Mouse (Mus musculus): Measurements from ENCODE around the gene Krt83. TPM values are rescaled to one million over a fixed set of nuclear protein-coding genes. Genes with fewer than 3 reads are reported as not detected.
"Not testable (repeated sequence)": the region's sequence is repeated elsewhere in the genome, so short reads cannot be mapped to it uniquely, and the experiment has no call there.

Krt83 gene
- polyA plus RNA-seq (2014; fragmentation: Nextera tagmentation; extraction: Ambion mirVana), result 0.19 TPM in 1 of 2 replicates, not detected in the other

- H3K9me3 ChIP-seq (ENCODE audit: control insufficient read depth, low read length), result no peaks in the 10 kb centered on the region
- H3K9ac ChIP-seq (ENCODE audit: low read length), result no peak within 1 kb of the TSS
- no peak within 1 kb of the TSS for H3K4me3 ChIP-seq (ENCODE audit: low read depth, low read length)
- ATAC-seq (replicated peaks; ENCODE audit: low FRiP score, low TSS enrichment, low read depth) (no peak), DNase-seq (ENCODE audit: low spot score) (no peak)
- peaks cover 14% of the 10 kb centered on the region; the same call in 1 of the 2 replicates for H3K4me1 ChIP-seq (replicated peaks; ENCODE audit: control insufficient read depth, insufficient read depth, low read length)
- no peaks in the 10 kb centered on the region for H3K27me3 ChIP-seq (replicated peaks; ENCODE audit: control insufficient read depth, insufficient read depth, low read length)
- 60% methylated on average over 6 of the region's 6 CpGs for WGBS
- no peak within 1 kb of the TSS for H3K4me2 ChIP-seq (ENCODE audit: low read length)
- H3K27ac ChIP-seq (ENCODE audit: low read depth), result no peak within 1 kb of the TSS
- H3K36me3 ChIP-seq (ENCODE audit: control insufficient read depth, insufficient read depth, low read length), result no peaks in the 10 kb centered on the region
Observed at GRCm38 (mm10) chr15:101491431-101491830, at the start of gene Krt83. Gene Krt83 (minus strand): TSS chr15:101491512.

- ATAC-seq (replicated peaks; ENCODE audit: low FRiP score, low TSS enrichment, low read depth) (no peak), DNase-seq (ENCODE audit: low spot score) (no peak)
- H3K4me3 ChIP-seq (ENCODE audit: low read depth, low read length), result no peak overlapping the region
- no peaks in the 10 kb centered on the region for H3K27me3 ChIP-seq (replicated peaks; ENCODE audit: control insufficient read depth, insufficient read depth, low read length)
- no peaks in the 10 kb centered on the region for H3K9me3 ChIP-seq (ENCODE audit: control insufficient read depth, low read length)
- H3K4me2 ChIP-seq (ENCODE audit: low read length), result no peak overlapping the region
- no peaks in the 10 kb centered on the region for H3K36me3 ChIP-seq (ENCODE audit: control insufficient read depth, insufficient read depth, low read length)
- H3K9ac ChIP-seq (ENCODE audit: low read length), result no peak overlapping the region
- 45% methylated on average over 4 of the region's 4 CpGs for WGBS
- H3K27ac ChIP-seq (ENCODE audit: low read depth), result no peak overlapping the region
- H3K4me1 ChIP-seq (replicated peaks; ENCODE audit: control insufficient read depth, insufficient read depth, low read length), result no peaks in the 10 kb centered on the region
Observed at GRCm38 (mm10) chr15:101538580-101538900, 47.2 kb upstream of the Krt83 start.

GRCm38 (mm10) chr15:101537864-101538579 is 46.7 kb upstream of the Krt83 start:
- Histone ChIP-seq H3K4me1 (replicated peaks; ENCODE audit: control insufficient read depth, insufficient read depth, low read length) (no peaks in the 10 kb centered on the region), H3K27ac (ENCODE audit: low read depth) (no peak overlapping the region; the same call in 1 of the 2 replicates), H3K4me3 (ENCODE audit: low read depth, low read length) (no peak overlapping the region), H3K4me2 (ENCODE audit: low read length) (no peak overlapping the region), H3K9me3 (ENCODE audit: control insufficient read depth, low read length) (no peaks in the 10 kb centered on the region), H3K9ac (ENCODE audit: low read length) (no peak overlapping the region), H3K27me3 (replicated peaks; ENCODE audit: control insufficient read depth, insufficient read depth, low read length) (no peaks in the 10 kb centered on the region), H3K36me3 (ENCODE audit: control insufficient read depth, insufficient read depth, low read length) (no peaks in the 10 kb centered on the region)
- DNase-seq (ENCODE audit: low spot score), result no peak
- no peak for ATAC-seq (replicated peaks; ENCODE audit: low FRiP score, low TSS enrichment, low read depth)
- WGBS, result 39% methylated on average over 7 of the region's 7 CpGs

- Histone ChIP-seq H3K4me1 (replicated peaks; ENCODE audit: control insufficient read depth, insufficient read depth, low read length) (no peaks in the 10 kb centered on the region), H3K9me3 (ENCODE audit: control insufficient read depth, low read length) (no peaks in the 10 kb centered on the region), H3K27me3 (replicated peaks; ENCODE audit: control insufficient read depth, insufficient read depth, low read length) (no peaks in the 10 kb centered on the region), H3K27ac (ENCODE audit: low read depth) (no peak overlapping the region), H3K4me3 (ENCODE audit: low read depth, low read length) (no peak overlapping the region), H3K4me2 (ENCODE audit: low read length) (no peak overlapping the region), H3K36me3 (ENCODE audit: control insufficient read depth, insufficient read depth, low read length) (no peaks in the 10 kb centered on the region), H3K9ac (ENCODE audit: low read length) (no peak overlapping the region)
- WGBS, result 58% methylated on average over 9 of the region's 9 CpGs
- ATAC-seq (replicated peaks; ENCODE audit: low FRiP score, low TSS enrichment, low read depth) (no peak), DNase-seq (ENCODE audit: low spot score) (no peak)
Observed at GRCm38 (mm10) chr15:101536054-101536850, 44.9 kb upstream of the Krt83 start.

DNA sequence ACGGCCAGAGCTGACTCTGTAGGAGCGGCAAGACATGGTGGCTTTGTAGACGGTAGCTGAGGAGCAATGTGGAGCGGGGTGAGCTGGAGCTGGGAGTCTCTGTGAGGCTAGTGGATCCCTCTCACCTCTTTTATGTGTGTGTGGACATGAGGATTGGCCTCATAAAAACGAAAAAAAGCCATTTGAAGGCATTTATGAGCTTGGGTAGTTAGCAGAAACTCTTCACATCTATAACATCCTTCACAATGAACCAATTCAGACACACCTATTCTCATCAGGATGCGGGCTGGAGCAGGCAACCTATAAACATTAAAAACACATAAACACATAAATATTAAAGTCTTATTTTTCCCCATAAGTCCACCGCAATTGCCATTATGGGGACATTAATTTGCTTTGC is 41.4 kb upstream of the Krt83 start, which contains the start of gene Krt84:
Krt84 (minus strand) TSS at position 101 of the 400 bp plus-strand sequence.
- Histone ChIP-seq H3K27ac (ENCODE audit: low read depth) (no peak within 1 kb of the TSS), H3K36me3 (ENCODE audit: control insufficient read depth, insufficient read depth, low read length) (no peaks in the 10 kb centered on the region), H3K27me3 (replicated peaks; ENCODE audit: control insufficient read depth, insufficient read depth, low read length) (no peaks in the 10 kb centered on the region), H3K9ac (ENCODE audit: low read length) (no peak within 1 kb of the TSS), H3K9me3 (ENCODE audit: control insufficient read depth, low read length) (no peaks in the 10 kb centered on the region), H3K4me1 (replicated peaks; ENCODE audit: control insufficient read depth, insufficient read depth, low read length) (no peaks in the 10 kb centered on the region), H3K4me3 (ENCODE audit: low read depth, low read length) (no peak within 1 kb of the TSS), H3K4me2 (ENCODE audit: low read length) (no peak within 1 kb of the TSS)
- DNase-seq (ENCODE audit: low spot score), result no peak
- ATAC-seq (replicated peaks; ENCODE audit: low FRiP score, low TSS enrichment, low read depth), result no peak
- 77% methylated on average over 7 of the region's 7 CpGs for WGBS

DNA sequence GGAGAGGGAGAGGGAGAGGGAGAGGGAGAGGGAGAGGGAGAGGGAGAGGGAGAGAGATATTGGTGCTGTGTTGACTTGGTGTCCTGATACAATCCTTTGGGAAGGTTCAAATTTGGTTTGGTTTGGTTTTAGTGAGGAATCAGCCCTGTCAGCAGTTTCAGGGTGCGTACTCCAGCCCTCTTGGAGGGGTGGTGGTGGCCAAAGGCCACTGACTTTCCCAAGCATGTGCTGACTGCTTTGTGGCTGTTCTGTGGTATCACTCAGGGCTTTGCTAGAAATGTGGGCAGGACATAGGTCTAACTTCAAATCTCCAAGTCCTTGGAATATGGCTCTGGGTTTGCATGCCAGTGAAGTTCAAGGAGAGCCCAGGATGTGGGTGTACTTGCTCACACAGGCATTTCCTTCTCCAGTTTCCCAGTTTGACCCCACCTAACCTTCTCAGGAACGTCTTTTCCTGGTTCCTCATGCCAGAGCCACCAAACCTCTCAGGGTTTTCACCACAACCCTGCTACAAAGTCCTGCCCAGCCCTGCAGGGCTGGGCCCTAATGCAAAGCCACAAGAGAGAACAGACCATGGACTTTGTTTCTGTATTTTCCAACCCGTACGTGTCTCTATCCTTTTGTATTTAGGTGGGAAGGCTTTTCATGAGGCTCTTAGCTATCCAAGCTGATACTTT is 31.4 kb upstream of the Krt83 start:
- H3K27me3 ChIP-seq (replicated peaks; ENCODE audit: control insufficient read depth, insufficient read depth, low read length), result peaks cover 4% of the 10 kb centered on the region; the same call in 1 of the 2 replicates
- DNase-seq (ENCODE audit: low spot score) (no peak), ATAC-seq (replicated peaks; ENCODE audit: low FRiP score, low TSS enrichment, low read depth) (no peak)
- WGBS, result 73% methylated on average over 4 of the region's 4 CpGs
- H3K4me3 ChIP-seq (ENCODE audit: low read depth, low read length), result no peak overlapping the region
- no peaks in the 10 kb centered on the region for H3K9me3 ChIP-seq (ENCODE audit: control insufficient read depth, low read length)
- no peak overlapping the region for H3K9ac ChIP-seq (ENCODE audit: low read length)
- H3K36me3 ChIP-seq (ENCODE audit: control insufficient read depth, insufficient read depth, low read length), result no peaks in the 10 kb centered on the region
- no peaks in the 10 kb centered on the region for H3K4me1 ChIP-seq (replicated peaks; ENCODE audit: control insufficient read depth, insufficient read depth, low read length)
- no peak overlapping the region for H3K4me2 ChIP-seq (ENCODE audit: low read length)
- no peak overlapping the region for H3K27ac ChIP-seq (ENCODE audit: low read depth)

GRCm38 (mm10) chr15:101519792-101520191 is 28.5 kb upstream of the Krt83 start:
- Histone ChIP-seq H3K36me3 (ENCODE audit: control insufficient read depth, insufficient read depth, low read length) (no peaks in the 10 kb centered on the region), H3K27me3 (replicated peaks; ENCODE audit: control insufficient read depth, insufficient read depth, low read length) (peaks cover 4% of the 10 kb centered on the region; the same call in 1 of the 2 replicates), H3K4me2 (ENCODE audit: low read length) (no peak overlapping the region), H3K27ac (ENCODE audit: low read depth) (no peak overlapping the region), H3K4me1 (replicated peaks; ENCODE audit: control insufficient read depth, insufficient read depth, low read length) (no peaks in the 10 kb centered on the region), H3K9ac (ENCODE audit: low read length) (no peak overlapping the region), H3K9me3 (ENCODE audit: control insufficient read depth, low read length) (no peaks in the 10 kb centered on the region), H3K4me3 (ENCODE audit: low read depth, low read length) (no peak overlapping the region)
- WGBS, result 9% methylated on average over 2 of the region's 2 CpGs
- DNase-seq (ENCODE audit: low spot score), result peak; percentile 84
- no peak for ATAC-seq (replicated peaks; ENCODE audit: low FRiP score, low TSS enrichment, low read depth)

DNA sequence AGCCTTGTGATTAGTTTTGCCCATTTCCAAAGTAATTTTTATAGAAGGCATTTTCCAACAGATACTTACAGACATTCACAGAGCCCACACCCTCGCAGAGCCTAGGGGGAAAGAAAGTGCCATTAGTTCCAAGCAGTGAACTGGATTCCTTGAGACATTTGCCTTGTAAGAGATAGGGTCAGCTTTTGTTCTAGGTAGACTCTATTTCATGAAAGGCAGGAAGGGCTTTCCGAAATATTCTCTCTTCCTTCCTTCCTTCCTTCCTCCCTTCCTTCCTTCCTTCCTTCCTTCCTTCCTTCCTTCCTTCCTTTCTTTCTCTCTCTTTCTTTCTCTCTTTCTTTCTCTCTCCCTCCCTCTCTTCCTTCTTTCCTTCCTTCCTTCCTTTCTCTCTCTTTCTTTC is 25.8 kb upstream of the Krt83 start, which contains the start of gene Gm49425:
Gm49425 (minus strand) TSS at position 101 of the 400 bp plus-strand sequence.
- H3K4me3 ChIP-seq (ENCODE audit: low read depth, low read length); H3K27ac ChIP-seq (ENCODE audit: low read depth); DNase-seq (ENCODE audit: low spot score); H3K4me1 ChIP-seq (replicated peaks; ENCODE audit: control insufficient read depth, insufficient read depth, low read length); H3K9ac ChIP-seq (ENCODE audit: low read length); H3K36me3 ChIP-seq (ENCODE audit: control insufficient read depth, insufficient read depth, low read length); ATAC-seq (replicated peaks; ENCODE audit: low FRiP score, low TSS enrichment, low read depth); H3K27me3 ChIP-seq (replicated peaks; ENCODE audit: control insufficient read depth, insufficient read depth, low read length); H3K9me3 ChIP-seq (ENCODE audit: control insufficient read depth, low read length); H3K4me2 ChIP-seq (ENCODE audit: low read length): not testable (repeated sequence)
- WGBS, result 71% methylated on average over 2 of the region's 2 CpGs
